Mouse (Mus musculus) heart, adult 8-10 months (tissue): ENCODE results near the gene Ces3a. TPM values are rescaled to one million over a fixed set of nuclear protein-coding genes. Genes with fewer than 3 reads are reported as not detected.
"Not testable (repeated sequence)": the region's sequence is repeated elsewhere in the genome, so short reads cannot be mapped to it uniquely, and the experiment has no call there.

Experiments used
- DNase-seq: peaks from one replicate; pipeline ENCODE4 v3.0.0; 2022; ENCODE audit warnings: low spot score
- total RNA-seq, 4 experiments: library from RNA; stranded (reverse); gene quantifications; 2 replicates each; pipeline ENCODE4 v1.2.4; 2022

Gene Ces3a
- total RNA-seq, 4 experiments from 2014 or later, result 0.16 TPM; not detected in 3

GRCm38 (mm10) chr8:105093992-105094391, 45.6 kb downstream of the Ces3a start:
- no peak for DNase-seq

- DNase-seq, result not testable (repeated sequence)
These were observed 53.8 kb downstream of the Ces3a start for GRCm38 (mm10) chr8:105102101-105102785.

DNA sequence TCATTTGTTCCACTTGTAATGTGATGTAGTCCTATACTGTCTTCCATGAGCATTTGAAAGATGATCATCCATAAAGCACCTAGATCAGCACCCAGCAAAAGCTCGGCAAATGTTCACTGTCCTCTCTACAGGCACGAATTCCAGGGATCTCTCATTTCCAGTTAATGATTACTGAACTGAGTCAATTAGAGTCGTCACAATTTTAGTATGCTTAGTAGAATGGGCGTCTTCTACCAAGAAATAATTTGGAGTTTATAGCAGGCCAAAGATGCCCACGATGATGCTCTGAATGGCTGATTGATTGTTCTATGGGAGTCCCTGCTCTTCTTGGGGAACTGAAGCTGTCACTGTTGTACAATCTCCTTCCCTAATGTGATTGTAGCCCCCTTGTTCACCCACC, 55.3 kb downstream of the Ces3a start:
- not testable (repeated sequence) for DNase-seq

DNA sequence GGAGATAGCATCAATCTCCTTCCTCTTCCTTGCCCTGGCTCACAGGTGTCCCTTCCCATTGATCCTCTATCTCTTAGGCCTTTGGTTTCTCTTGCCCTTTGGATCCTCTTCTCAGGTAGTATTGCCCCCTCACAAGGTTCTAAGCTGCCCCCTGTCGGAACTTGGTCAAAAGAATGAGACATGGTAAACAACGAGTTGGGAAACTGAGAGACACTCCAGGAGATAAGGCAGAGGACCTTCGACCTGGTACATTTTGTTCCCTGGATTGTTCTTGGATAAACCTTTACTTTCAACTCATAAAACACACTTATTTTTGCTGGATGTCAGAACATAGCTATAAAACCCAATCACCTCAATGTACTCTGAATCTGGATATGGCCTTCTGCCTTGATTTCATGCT, 55.8 kb downstream of the Ces3a start:
- DNase-seq, result no peak

Other genes with a start within 250 kb of the Ces3a start
- gene Ces2b, start 217.0 kb upstream of the Ces3a start, total RNA-seq, result under 1 TPM; 0.40 to 0.62 (median 0.51) TPM
- not detected for gene Ces2c, start 201.5 kb upstream of the Ces3a start, total RNA-seq
- 1 to 10 TPM; 1.5 to 2.1 (median 1.8) TPM for gene Ces2e, start 122.3 kb upstream of the Ces3a start, total RNA-seq
- gene Ces2f, start 101.2 kb upstream of the Ces3a start, total RNA-seq, result not detected
- 1 to 10 TPM; 3.5 to 4.4 (median 3.9) TPM for gene Ces2g, start 86.9 kb upstream of the Ces3a start, total RNA-seq
- not detected for gene Ces2h, start 47.7 kb upstream of the Ces3a start, total RNA-seq
- under 1 TPM in 2 of 4 experiments, not detected in 2; 0.26 to 0.33 TPM for gene Ces3b, start 35.2 kb downstream of the Ces3a start, total RNA-seq
- gene Ces4a, start 83.2 kb downstream of the Ces3a start, total RNA-seq, result not detected
- gene Cbfb, start 122.1 kb downstream of the Ces3a start, total RNA-seq, result 10 to 100 TPM; 19.2 to 21.8 (median 21.0) TPM
- 10 to 100 TPM; 14.4 to 20.9 (median 17.4) TPM for gene D230025D16Rik, start 176.5 kb downstream of the Ces3a start, total RNA-seq
- 1 to 10 TPM; 2.5 to 3.8 (median 3.4) TPM for gene B3gnt9, start 206.6 kb downstream of the Ces3a start, total RNA-seq
- gene Tradd, start 216.0 kb downstream of the Ces3a start, total RNA-seq, result 1 to 10 TPM; 3.7 to 5.7 (median 5.2) TPM
- gene Fbxl8, start 216.0 kb downstream of the Ces3a start, total RNA-seq, result 1 to 10 TPM; 2.0 to 2.6 (median 2.5) TPM
- 1 to 10 TPM; 3.3 to 5.0 (median 4.5) TPM for gene Hsf4, start 221.2 kb downstream of the Ces3a start, total RNA-seq
- gene Nol3, start 227.5 kb downstream of the Ces3a start, total RNA-seq, result 10 to 100 TPM; 23.7 to 28.3 (median 27.1) TPM
- 1 to 10 TPM; 1.1 to 1.6 (median 1.5) TPM for gene 4931428F04Rik, start 241.3 kb downstream of the Ces3a start, total RNA-seq
- 1 to 10 TPM; 3.6 to 6.2 (median 4.8) TPM for gene Exoc3l, start 247.5 kb downstream of the Ces3a start, total RNA-seq
- gene E2f4, start 249.1 kb downstream of the Ces3a start, total RNA-seq, result 10 to 100 TPM; 18.7 to 21.9 (median 21.4) TPM